Mouse (Mus musculus): ENCODE data around the gene Srek1ip1.

GRCm38 (mm10) chr13:104853645-104854044 is 61.4 kb downstream of the Srek1ip1 start:
- TF ChIP-seq TAL1 (IDR thresholded peaks at IDR 0.05; ENCODE audit: low read length) (no peak), JUND (IDR thresholded peaks at IDR 0.05; ENCODE audit: low read depth, low read length) (no peak), TCF12 (IDR thresholded peaks at IDR 0.05; ENCODE audit: low read depth, low read length) (no peak), CTCF (IDR thresholded peaks at IDR 0.05 in 2 of 3, conservative IDR thresholded peaks at IDR 0.05 in 1 of 3; ENCODE audit: control insufficient read depth in 1 of 3, insufficient read depth in 1 of 3, low read depth in 2 of 3, low read length in 3 of 3, poor library complexity in 1 of 3, severe bottlenecking in 1 of 3) (no peak), CHD1 (IDR thresholded peaks at IDR 0.05; ENCODE audit: low read depth, low read length) (no peak)
